In the genomic region with DNA sequence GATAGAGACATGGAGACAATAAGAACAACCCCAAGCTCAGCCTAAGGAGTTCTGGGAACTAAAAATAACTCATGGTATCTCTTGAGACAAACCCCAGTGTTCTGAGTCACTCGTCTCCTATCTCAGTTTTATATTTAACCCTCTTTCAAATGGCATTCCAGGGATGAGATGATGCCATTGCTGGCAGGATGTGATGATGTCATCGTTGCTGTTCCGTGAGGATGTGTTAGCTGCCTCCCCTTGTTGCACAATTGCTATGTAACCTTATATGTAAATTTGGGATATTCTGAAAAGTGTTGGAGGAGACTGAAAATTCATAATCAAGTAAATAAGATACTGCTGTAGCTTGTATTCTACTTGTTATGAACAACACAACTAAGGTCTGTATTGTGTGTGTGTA, we compare ENCODE assay signal across 20 mouse cellular contexts. TPM values are rescaled to one million over a fixed set of nuclear protein-coding genes. Genes with fewer than 3 reads are reported as not detected.
DNase-seq lines count a peak whose midpoint lies in the region; ATAC-seq and TF ChIP-seq lines count a peak whose summit lies in the region.
"Had no signal": no experiment of that assay in that cellular context is flagged by ENCODE, and none has a peak within 500 bp of the region (broad histone marks: within the 10 kb centered on the region; RNA-seq: fewer than 3 reads in every experiment).

No protein-coding gene starts in this region.

- H3K79me2 ChIP-seq in C2C12 (ENCODE audit: control insufficient read depth, insufficient read depth), result no peaks in the 10 kb centered on the region
- H3K79me2 ChIP-seq in myocyte (ENCODE audit: control insufficient read depth, insufficient read depth), result no peaks in the 10 kb centered on the region

- no peak overlapping the region for H3K4me2 ChIP-seq in lung, embryonic 14.5 days
- peak overlapping the region; percentile 19 for H3K4me2 ChIP-seq in myocyte (ENCODE audit: low read depth)
- H3K4me2 ChIP-seq: embryonic facial prominence, embryonic 12.5 days; forebrain, embryonic 12.5 days; hindbrain, embryonic 12.5 days had no signal

- no peak for DNase-seq in heart, embryonic 10.5 days (ENCODE audit: low spot score)
- no peak for DNase-seq in heart, adult 18-20 months
- peak; percentile 11 for DNase-seq in lung, embryonic 14.5 days
- DNase-seq in lung, postnatal 36 days, result no peak
- DNase-seq in gastrocnemius, postnatal 4 days (ENCODE audit: low spot score in 2 of 2), result no peak
- DNase-seq: adrenal gland, postnatal 10 days; cerebellum, adult 11-12 months; cerebellum, adult 9-10 months; cerebellum, postnatal 25 days; forebrain, postnatal 0 days; gastrocnemius, postnatal 36 days; heart, postnatal 4 days had no signal

- H3K9ac ChIP-seq in lung, embryonic 14.5 days, result no peak overlapping the region
- H3K9ac ChIP-seq: embryonic facial prominence, embryonic 12.5 days; forebrain, embryonic 12.5 days; forebrain, postnatal 0 days; hindbrain, embryonic 12.5 days had no signal

- no peak for TF ChIP-seq POLR2A in myocyte (IDR thresholded peaks at IDR 0.05; ENCODE audit: insufficient read length, low read depth)

- no peak for ATAC-seq in lung, embryonic 14.5 days (ENCODE audit: insufficient read depth)
- ATAC-seq: forebrain, postnatal 0 days; hindbrain, embryonic 16.5 days; inflammation-experienced regulatory T-cells, adult 6 months; intestine, postnatal 0 days had no signal

- peaks cover 16% of the 10 kb centered on the region for H3K4me1 ChIP-seq in heart, embryonic 10.5 days
- no peaks in the 10 kb centered on the region for H3K4me1 ChIP-seq in lung, embryonic 14.5 days (ENCODE audit: insufficient read depth)
- H3K4me1 ChIP-seq: embryonic facial prominence, embryonic 12.5 days; forebrain, embryonic 12.5 days; hindbrain, embryonic 12.5 days had no signal

- no peaks in the 10 kb centered on the region for H3K79me3 ChIP-seq in C2C12 (ENCODE audit: low read depth)

- 27% methylated on average over 3 of the region's 3 CpGs for WGBS in heart, embryonic 10.5 days
- 56% methylated on average over 3 of the region's 3 CpGs for WGBS in lung, embryonic 14.5 days

- no peaks in the 10 kb centered on the region for H3K27me3 ChIP-seq in heart, embryonic 10.5 days (ENCODE audit: insufficient read depth, poor library complexity, severe bottlenecking)
- H3K27me3 ChIP-seq in lung, embryonic 14.5 days (ENCODE audit: insufficient read depth, low read length), result no peaks in the 10 kb centered on the region
- no peaks in the 10 kb centered on the region for H3K27me3 ChIP-seq in C2C12 (ENCODE audit: control insufficient read depth, insufficient read depth, insufficient read length)
- H3K27me3 ChIP-seq in myocyte (ENCODE audit: control insufficient read depth, insufficient read depth, insufficient read length), result no peaks in the 10 kb centered on the region
- H3K27me3 ChIP-seq: embryonic facial prominence, embryonic 12.5 days; forebrain, embryonic 12.5 days; hindbrain, embryonic 12.5 days had no signal

- no peak overlapping the region for H3ac ChIP-seq in C2C12 (ENCODE audit: control insufficient read depth, insufficient read length, low read depth)
- no peak overlapping the region for H3ac ChIP-seq in myocyte (ENCODE audit: control insufficient read depth, insufficient read length)

- no peaks in the 10 kb centered on the region for H3K36me3 ChIP-seq in heart, embryonic 10.5 days
- no peaks in the 10 kb centered on the region for H3K36me3 ChIP-seq in lung, embryonic 14.5 days (ENCODE audit: insufficient read depth)
- H3K36me3 ChIP-seq in C2C12 (ENCODE audit: control insufficient read depth, insufficient read depth), result no peaks in the 10 kb centered on the region
- no peaks in the 10 kb centered on the region for H3K36me3 ChIP-seq in myocyte (ENCODE audit: control insufficient read depth, insufficient read depth)
- H3K36me3 ChIP-seq: embryonic facial prominence, embryonic 12.5 days; forebrain, embryonic 12.5 days; hindbrain, embryonic 12.5 days had no signal

- H3K4me3 ChIP-seq in heart, embryonic 10.5 days, result no peak overlapping the region
- H3K4me3 ChIP-seq in lung, embryonic 14.5 days (ENCODE audit: low read depth, low read length), result no peak overlapping the region
- no peak overlapping the region for H3K4me3 ChIP-seq in C2C12 (ENCODE audit: insufficient read depth, poor library complexity, severe bottlenecking)
- H3K4me3 ChIP-seq in myocyte, result no peak overlapping the region
- H3K4me3 ChIP-seq: embryonic facial prominence, embryonic 12.5 days; forebrain, embryonic 12.5 days; hindbrain, embryonic 12.5 days had no signal

- no peaks in the 10 kb centered on the region for H3K9me3 ChIP-seq in heart, embryonic 10.5 days
- no peaks in the 10 kb centered on the region for H3K9me3 ChIP-seq in lung, embryonic 14.5 days (ENCODE audit: low read depth, low read length)
- H3K9me3 ChIP-seq: embryonic facial prominence, embryonic 12.5 days; forebrain, embryonic 12.5 days; hindbrain, embryonic 12.5 days had no signal

- 0 out of 2 replicates have a peak overlapping the region, but pooled peaks have one; percentile 39 for H3K27ac ChIP-seq in heart, embryonic 10.5 days
- H3K27ac ChIP-seq in lung, embryonic 14.5 days (ENCODE audit: low read depth), result no peak overlapping the region
- H3K27ac ChIP-seq: embryonic facial prominence, embryonic 12.5 days; forebrain, embryonic 12.5 days; hindbrain, embryonic 12.5 days had no signal

- TF ChIP-seq CTCF in lung, embryonic 14.5 days (IDR thresholded peaks at IDR 0.05; ENCODE audit: low read depth), result no peak
- no peak for TF ChIP-seq CTCF in C2C12 (IDR thresholded peaks at IDR 0.05; ENCODE audit: control insufficient read depth, insufficient read depth, insufficient read length)

TF ChIP-seq in C2C12, 6 proteins besides CTCF, POLR2A, EP300 and RAD21:
- TF ChIP-seq MAX (IDR thresholded peaks at IDR 0.05) (no peak), MYOD1 (IDR thresholded peaks at IDR 0.05; ENCODE audit: control insufficient read depth, insufficient read length, low read depth) (no peak), MYOG (IDR thresholded peaks at IDR 0.05; ENCODE audit: control insufficient read depth, extremely low read depth, insufficient read length) (no peak), FOSL1 (IDR thresholded peaks at IDR 0.05; ENCODE audit: insufficient read depth, low read length, poor library complexity, severe bottlenecking) (peak; percentile 13), CEBPB (IDR thresholded peaks at IDR 0.05; ENCODE audit: low read depth) (peak; percentile 99)

TF ChIP-seq in myocyte, 11 proteins besides CTCF, POLR2A, EP300 and RAD21:
- TF ChIP-seq CEBPB (IDR thresholded peaks at IDR 0.05; ENCODE audit: insufficient read depth, poor library complexity, severe bottlenecking) (peak; percentile 98), TCF3 (IDR thresholded peaks at IDR 0.05; ENCODE audit: insufficient read length, low read depth) (no peak)
TF ChIP-seq in myocyte: peak in this region for 1.

RNA-seq across cellular contexts. Expression of gene Ccn2, which starts 14.2 kb away (rescaled TPM):
- polyA plus RNA-seq in heart, embryonic 10.5 days (2016; fragmentation: Nextera tagmentation; extraction: Ambion mirVana), result 20.5 and 32.0 TPM in 2 replicates
- total RNA-seq in heart, adult 18-20 months (2021), result 100 to 1,000 TPM; 120 to 129 TPM
- polyA plus RNA-seq in lung, embryonic 14.5 days (2014; fragmentation: Nextera tagmentation; extraction: Ambion mirVana), result 9.8 and 10.5 TPM in 2 replicates
- polyA plus RNA-seq in C2C12 (2012; fragmentation: generic; extraction: Trizol), result 55.2 TPM
- polyA plus RNA-seq in myocyte (2012; fragmentation: generic; extraction: Trizol), result 7.2 TPM
- 10 to 100 TPM; 29.5 to 40.8 TPM for total RNA-seq in gastrocnemius, postnatal 4 days (2021)
- polyA plus RNA-seq: inflammation-experienced regulatory T-cells, adult 6 months had no signal
